Mouse (Mus musculus) hindbrain, embryonic 16.5 days (tissue): ENCODE measurements at regions not wholly inside any gene's neighbourhood (a gene's known extent, or its start where the extent isn't known, plus 50 kb on each side); places are given as distances from the start of the nearest gene placed in this dataset.
"Not testable (repeated sequence)": the region's sequence is repeated elsewhere in the genome, so short reads cannot be mapped to it uniquely, and the experiment has no call there.

Experiments used
- ATAC-seq: fragments of 200-750 bp; cut with Nextera tagmentation; 2 replicates; pipeline ENCODE4 v1.8.0; 2017; ENCODE audit warnings: moderate TSS enrichment, moderate library complexity
- H3K27ac ChIP-seq: fragments of 300-500 bp; sonication (generic); 2 replicates; pipeline ENCODE4 v1.5.1; 2014; ENCODE audit warnings: low read depth, mild to moderate bottlenecking, control low read depth, low read length, moderate library complexity
- H3K27me3 ChIP-seq: fragments of 300-500 bp; sonication (generic); replicated peaks from 2 replicates; pipeline ENCODE4 v1.6.1; 2014; ENCODE audit warnings: low read length; ENCODE audit not compliant: control insufficient read depth, insufficient read depth
- H3K36me3 ChIP-seq: fragments of 300-500 bp; sonication (generic); 2 replicates; pipeline ENCODE4 v1.6.1; 2014; ENCODE audit warnings: mild to moderate bottlenecking, low read length, moderate library complexity, mixed read lengths; ENCODE audit not compliant: control insufficient read depth, insufficient read depth
- H3K4me1 ChIP-seq: fragments of 300-500 bp; sonication (generic); 2 replicates; pipeline ENCODE4 v1.6.1; 2014; ENCODE audit warnings: low read depth, low read length; ENCODE audit not compliant: control insufficient read depth, insufficient read depth
- H3K4me2 ChIP-seq: fragments of 300-500 bp; sonication (generic); 2 replicates; pipeline ENCODE4 v1.6.1; 2014; ENCODE audit warnings: mild to moderate bottlenecking, low read length, control low read depth, moderate library complexity
- H3K4me3 ChIP-seq: fragments of 300-500 bp; sonication (generic); 2 replicates; pipeline ENCODE4 v1.5.1; 2014; ENCODE audit warnings: mild to moderate bottlenecking, low read length, control low read depth, moderate library complexity
- H3K9ac ChIP-seq: fragments of 300-500 bp; sonication (generic); 2 replicates; pipeline ENCODE4 v1.6.1; 2014; ENCODE audit warnings: low read depth, mild to moderate bottlenecking, control low read depth, low read length, moderate library complexity
- H3K9me3 ChIP-seq: fragments of 300-500 bp; sonication (generic); 2 replicates; pipeline ENCODE4 v1.6.1; 2014; ENCODE audit warnings: mild to moderate bottlenecking, low read length, moderate library complexity; ENCODE audit not compliant: control insufficient read depth
- WGBS: fragments of 180-500 bp; shearing (Covaris S2); extraction: QIAGEN DNeasy Blood & Tissue Kit; methylation state at CpG from one replicate; pipeline ENCODE4 v1.1.7; 2014; 5-methylcytosine and 5-hydroxymethylcytosine counted together

DNA sequence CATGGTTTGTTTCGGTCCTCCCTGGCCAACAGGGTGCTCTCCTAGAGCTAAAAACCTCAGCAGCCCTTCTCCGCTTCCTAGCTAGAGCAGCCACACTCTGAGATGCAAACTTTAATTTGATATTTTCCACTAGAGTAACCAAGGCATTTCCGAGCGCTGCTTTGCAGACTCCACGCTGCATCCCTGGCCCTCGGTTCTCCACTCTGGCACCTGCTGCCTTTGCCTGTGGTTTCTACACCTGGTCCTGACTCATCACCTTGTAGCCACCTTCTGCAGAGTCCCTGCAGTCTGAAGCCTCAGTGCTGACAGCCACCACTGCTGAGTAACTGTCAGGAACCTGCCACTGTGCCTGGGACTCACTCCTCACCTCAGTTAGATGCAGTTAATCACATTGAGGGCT, 124.5 kb downstream of the Suds3 start:
- Histone ChIP-seq H3K9ac (no peak overlapping the region), H3K4me1 (no peaks in the 10 kb centered on the region), H3K27ac (no peak overlapping the region), H3K9me3 (no peaks in the 10 kb centered on the region), H3K36me3 (no peaks in the 10 kb centered on the region), H3K27me3 (no peaks in the 10 kb centered on the region), H3K4me2 (no peak overlapping the region), H3K4me3 (no peak overlapping the region)
- ATAC-seq: no peak
- 76% methylated on average over 6 of the region's 6 CpGs for WGBS

DNA sequence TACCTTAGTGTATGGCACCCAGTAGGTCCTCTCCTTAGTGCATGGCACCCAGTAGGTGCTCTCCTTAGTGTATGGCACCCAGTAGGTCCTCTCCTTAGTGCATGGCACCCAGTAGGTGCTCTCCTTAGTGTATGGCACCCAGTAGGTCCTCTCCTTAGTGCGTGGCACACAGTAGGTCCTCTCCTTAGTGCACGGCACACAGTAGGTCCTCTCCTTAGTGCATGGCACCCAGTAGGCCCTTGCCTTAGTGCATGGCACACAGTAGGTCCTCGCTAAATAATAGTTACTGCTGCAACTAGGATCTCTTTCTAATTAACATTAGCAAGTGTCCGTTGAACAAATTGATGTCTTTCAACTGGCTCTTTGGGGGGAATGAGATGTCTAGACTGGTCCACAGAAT, 144.4 kb downstream of the Suds3 start:
- not testable (repeated sequence) for H3K9me3 ChIP-seq, H3K4me1 ChIP-seq, H3K27ac ChIP-seq, ATAC-seq, H3K4me2 ChIP-seq, H3K4me3 ChIP-seq, H3K9ac ChIP-seq, H3K27me3 ChIP-seq, H3K36me3 ChIP-seq
- 95% methylated on average over 4 of the region's 4 CpGs for WGBS

DNA sequence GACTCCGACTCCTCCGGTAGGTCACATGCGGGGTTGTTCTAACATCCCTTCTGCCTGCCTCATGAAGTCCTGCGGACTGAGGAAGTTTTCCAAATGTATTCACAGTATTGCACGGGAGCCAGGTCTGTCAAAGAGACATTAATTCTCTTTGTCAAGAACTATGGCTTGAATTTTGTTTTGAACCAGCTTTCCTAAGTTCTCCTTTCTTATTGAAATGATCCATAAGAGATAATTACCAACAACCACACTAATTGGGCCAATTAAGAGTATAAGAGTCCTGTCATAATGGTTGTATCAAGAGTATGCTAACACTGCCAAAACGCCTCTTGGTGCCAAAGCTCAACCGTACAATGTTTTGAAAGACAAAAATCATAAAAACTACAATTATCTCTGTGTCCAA, 151.7 kb downstream of the Suds3 start:
- no peaks in the 10 kb centered on the region for H3K36me3 ChIP-seq
- no peak overlapping the region for H3K9ac ChIP-seq
- no peak overlapping the region for H3K27ac ChIP-seq
- WGBS: 67% methylated on average over 7 of the region's 7 CpGs
- H3K4me3 ChIP-seq: no peak overlapping the region
- no peak overlapping the region for H3K4me2 ChIP-seq
- ATAC-seq: no peak
- H3K4me1 ChIP-seq: no peaks in the 10 kb centered on the region
- peaks cover 3% of the 10 kb centered on the region; the same call in 1 of the 2 replicates for H3K9me3 ChIP-seq
- H3K27me3 ChIP-seq: no peaks in the 10 kb centered on the region

DNA sequence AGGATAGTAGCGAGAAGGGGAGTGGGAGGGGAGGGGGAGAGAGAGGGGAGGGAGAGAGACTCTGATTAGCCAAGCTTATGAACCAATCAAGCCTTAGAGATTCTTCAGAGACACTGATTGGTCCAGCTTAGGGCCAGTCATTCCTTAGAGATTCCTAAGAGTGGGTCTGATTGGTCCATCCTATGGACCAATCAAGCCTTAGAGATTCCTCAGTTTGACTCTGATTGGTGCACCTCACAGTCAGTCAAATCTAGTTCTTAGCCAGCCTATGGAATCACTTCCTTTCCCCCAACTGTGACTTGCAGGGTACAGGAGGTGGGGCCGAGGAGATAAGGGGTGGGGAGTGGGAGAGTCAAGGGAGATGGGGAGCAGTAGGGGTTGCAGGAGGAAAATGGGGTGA, 152.8 kb downstream of the Suds3 start:
- ATAC-seq: no peak
- Histone ChIP-seq H3K9me3 (peaks cover 3% of the 10 kb centered on the region; the same call in 1 of the 2 replicates), H3K4me3 (no peak overlapping the region), H3K27ac (no peak overlapping the region), H3K27me3 (no peaks in the 10 kb centered on the region), H3K36me3 (no peaks in the 10 kb centered on the region), H3K4me2 (no peak overlapping the region), H3K9ac (no peak overlapping the region), H3K4me1 (no peaks in the 10 kb centered on the region)
- 76% methylated on average over 2 of the region's 2 CpGs for WGBS

DNA sequence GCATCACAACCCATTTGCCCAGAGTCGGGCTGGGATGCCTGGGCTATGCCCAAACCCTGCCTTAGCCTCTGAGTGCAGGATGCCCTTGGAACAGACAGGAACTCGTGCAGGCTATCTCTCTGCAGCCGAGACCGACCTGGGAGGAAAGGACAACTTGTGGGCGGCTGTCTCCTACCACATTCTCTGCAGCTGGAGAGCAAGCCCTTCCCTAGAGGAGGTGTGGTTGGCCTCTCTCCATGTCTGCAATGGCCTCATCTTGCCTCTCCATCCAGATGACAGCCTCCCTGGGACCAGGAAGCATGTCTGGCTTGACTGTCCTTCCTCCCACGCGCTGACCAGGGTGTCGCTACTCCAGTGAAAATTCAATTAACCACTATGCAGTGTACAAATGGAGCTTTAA, 155.9 kb downstream of the Suds3 start:
- WGBS: 85% methylated on average over 8 of the region's 8 CpGs
- Histone ChIP-seq H3K27me3 (no peaks in the 10 kb centered on the region), H3K9ac (no peak overlapping the region), H3K4me3 (no peak overlapping the region), H3K36me3 (no peaks in the 10 kb centered on the region), H3K4me1 (peaks cover 3% of the 10 kb centered on the region), H3K4me2 (no peak overlapping the region), H3K9me3 (peaks cover 3% of the 10 kb centered on the region; the same call in 1 of the 2 replicates), H3K27ac (no peak overlapping the region)
- no peak for ATAC-seq

DNA sequence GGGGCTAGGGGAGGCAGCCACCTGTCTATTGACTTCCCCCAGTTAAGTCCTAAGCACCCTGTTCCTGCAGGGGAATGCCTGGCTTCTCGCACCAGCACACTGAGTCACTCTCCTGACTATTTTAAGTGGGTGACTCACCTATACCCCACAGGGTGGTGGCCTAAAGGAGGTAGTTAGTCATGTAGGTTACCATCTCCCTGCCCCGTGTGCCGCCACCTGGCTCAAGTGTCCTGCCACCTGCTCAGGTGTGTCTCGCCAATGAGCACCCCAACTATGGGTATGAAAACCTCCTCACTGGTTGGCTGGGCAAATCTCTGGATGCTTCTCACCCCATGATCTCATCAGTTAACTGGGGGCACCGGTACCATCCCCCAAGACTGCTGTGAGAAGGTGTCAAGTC, 157.8 kb downstream of the Suds3 start:
- Histone ChIP-seq H3K36me3 (no peaks in the 10 kb centered on the region), H3K4me2 (no peak overlapping the region), H3K27me3 (no peaks in the 10 kb centered on the region; the same call in 1 of the 2 replicates), H3K4me3 (no peak overlapping the region), H3K27ac (no peak overlapping the region), H3K9me3 (peaks cover 3% of the 10 kb centered on the region; the same call in 1 of the 2 replicates), H3K4me1 (peaks cover 3% of the 10 kb centered on the region), H3K9ac (no peak overlapping the region)
- no peak for ATAC-seq
- WGBS: 76% methylated on average over 5 of the region's 5 CpGs

DNA sequence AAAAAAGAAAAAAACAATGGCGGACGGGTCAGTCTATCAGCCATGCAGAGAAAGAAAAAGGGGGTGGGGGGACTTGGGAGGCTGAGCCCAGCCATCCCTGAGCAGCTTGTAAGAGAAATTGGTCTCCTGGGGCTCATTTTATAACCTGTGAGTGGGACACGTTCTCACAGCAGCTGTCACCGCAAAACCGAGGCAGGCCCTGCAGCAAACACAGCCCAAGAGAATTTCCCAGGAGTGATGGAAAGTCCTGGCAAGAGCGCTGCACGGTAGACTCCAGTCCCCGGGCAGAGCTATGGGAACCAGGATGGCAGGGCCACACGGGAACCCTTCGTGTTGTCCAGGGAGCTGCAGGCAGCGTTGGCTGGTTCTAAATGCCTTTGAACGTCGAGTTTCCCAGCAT, 159.3 kb downstream of the Suds3 start:
- no peaks in the 10 kb centered on the region for H3K9me3 ChIP-seq
- WGBS: 35% methylated on average over 13 of the region's 13 CpGs

DNA sequence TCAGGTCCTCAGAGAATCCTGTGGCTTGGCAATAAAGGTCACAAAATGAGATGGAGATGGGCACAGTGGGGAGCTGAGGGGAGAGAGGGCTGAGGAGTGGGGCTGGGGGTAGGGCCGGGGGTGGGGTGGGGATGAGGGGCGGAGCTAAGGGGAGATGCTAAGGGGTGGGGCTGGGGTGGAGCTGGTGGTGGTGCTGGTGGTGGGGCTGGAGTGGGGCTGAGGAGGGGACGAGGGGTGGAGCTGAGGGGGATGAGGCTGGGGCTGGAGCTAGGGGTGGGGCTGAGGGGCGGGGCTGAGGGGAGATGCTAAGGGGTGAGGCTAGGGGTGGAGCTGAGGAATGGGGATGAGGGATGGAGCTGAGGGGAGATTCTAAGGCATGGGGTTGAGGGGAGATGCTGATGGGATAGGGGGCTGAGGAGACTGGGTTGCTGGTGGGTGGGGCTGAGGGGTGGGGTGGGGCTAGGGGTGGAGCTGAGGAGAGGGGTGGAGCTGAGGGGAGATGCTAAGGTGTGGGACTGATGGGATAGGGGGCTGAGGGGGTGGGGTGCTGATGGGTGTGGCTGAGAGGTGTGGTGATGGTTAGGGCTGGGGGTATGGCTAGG, 165.5 kb downstream of the Suds3 start:
- WGBS: 16% methylated on average over 4 of the region's 4 CpGs
- ATAC-seq: no peak

More for the DNA sequence above, 159.3 kb downstream of the Suds3 start:
- Histone ChIP-seq H3K4me2 (no peak overlapping the region), H3K4me1 (peaks cover 3% of the 10 kb centered on the region), H3K4me3 (no peak overlapping the region), H3K27me3 (no peaks in the 10 kb centered on the region; the same call in 1 of the 2 replicates), H3K9ac (no peak overlapping the region), H3K36me3 (no peaks in the 10 kb centered on the region), H3K27ac (no peak overlapping the region)
- ATAC-seq: no peak

DNA sequence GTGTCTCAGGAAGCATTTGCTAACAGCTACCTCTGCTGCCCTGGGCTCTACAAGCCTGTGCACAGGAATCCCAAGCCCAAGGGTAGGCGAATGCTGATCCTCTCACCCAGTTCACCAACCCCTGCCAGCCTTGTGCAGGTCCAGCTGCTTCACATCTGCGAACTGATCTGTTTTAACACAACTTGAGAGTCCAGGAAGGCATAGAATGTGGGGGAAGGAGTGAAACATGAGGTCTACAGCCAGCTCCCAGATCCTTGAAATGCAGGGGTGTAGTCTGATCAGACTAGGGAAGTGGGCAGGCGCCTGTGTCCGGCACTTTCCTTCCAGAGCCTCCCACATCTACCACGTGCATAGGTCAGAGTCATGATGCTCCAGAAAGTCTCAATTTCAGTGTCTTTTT, 181.3 kb downstream of the Suds3 start:
- WGBS: 78% methylated on average over 5 of the region's 5 CpGs
- Histone ChIP-seq H3K9ac (no peak overlapping the region), H3K9me3 (no peaks in the 10 kb centered on the region), H3K4me2 (no peak overlapping the region), H3K36me3 (no peaks in the 10 kb centered on the region), H3K4me3 (no peak overlapping the region), H3K4me1 (no peaks in the 10 kb centered on the region), H3K27me3 (no peaks in the 10 kb centered on the region), H3K27ac (no peak overlapping the region)
- ATAC-seq: no peak

More for the DNA sequence above, 165.5 kb downstream of the Suds3 start:
- Histone ChIP-seq H3K27ac (no peak overlapping the region), H3K9me3 (no peaks in the 10 kb centered on the region), H3K4me3 (no peak overlapping the region), H3K4me1 (no peaks in the 10 kb centered on the region), H3K27me3 (no peaks in the 10 kb centered on the region; the same call in 1 of the 2 replicates), H3K4me2 (no peak overlapping the region), H3K36me3 (no peaks in the 10 kb centered on the region), H3K9ac (no peak overlapping the region)

DNA sequence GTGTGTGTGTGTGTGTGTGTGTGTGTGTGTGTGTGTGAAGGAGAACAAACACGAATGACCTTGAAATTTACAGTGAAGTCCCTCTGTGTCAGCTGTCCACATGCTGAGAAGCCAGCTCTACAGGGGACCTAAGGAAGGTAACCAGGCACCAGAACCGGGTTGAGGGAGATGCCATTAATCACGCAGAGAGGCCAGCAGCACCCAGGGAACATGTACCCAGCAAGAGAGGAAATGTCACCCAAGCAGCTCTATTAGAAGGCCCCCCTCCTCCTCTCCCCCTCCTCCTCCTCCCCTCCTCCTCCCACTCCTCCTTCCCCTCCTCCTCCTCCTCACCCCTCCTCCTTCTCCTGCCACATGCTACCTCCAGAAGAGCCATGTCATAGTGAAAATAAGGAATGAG, 181.8 kb downstream of the Suds3 start:
- Histone ChIP-seq H3K27ac (no peak overlapping the region), H3K27me3 (no peaks in the 10 kb centered on the region), H3K9ac (no peak overlapping the region), H3K4me1 (no peaks in the 10 kb centered on the region), H3K9me3 (no peaks in the 10 kb centered on the region), H3K4me2 (no peak overlapping the region), H3K36me3 (no peaks in the 10 kb centered on the region), H3K4me3 (no peak overlapping the region)
- ATAC-seq: no peak
- 49% methylated on average over 3 of the region's 3 CpGs for WGBS
